Mouse (Mus musculus) fat pad, adult 2 months (tissue): ENCODE results near the gene Exoc2.
A peak's percentile ranks its signal among the peaks of the same experiment; 100 is the strongest.

Source experiments
- DNase-seq: peaks from one replicate; pipeline ENCODE4 v3.0.0-alpha.2; 2011; ENCODE audit warnings: low read depth, low spot score; ENCODE audit errors: extremely low read depth

Exoc2 gene

DNA sequence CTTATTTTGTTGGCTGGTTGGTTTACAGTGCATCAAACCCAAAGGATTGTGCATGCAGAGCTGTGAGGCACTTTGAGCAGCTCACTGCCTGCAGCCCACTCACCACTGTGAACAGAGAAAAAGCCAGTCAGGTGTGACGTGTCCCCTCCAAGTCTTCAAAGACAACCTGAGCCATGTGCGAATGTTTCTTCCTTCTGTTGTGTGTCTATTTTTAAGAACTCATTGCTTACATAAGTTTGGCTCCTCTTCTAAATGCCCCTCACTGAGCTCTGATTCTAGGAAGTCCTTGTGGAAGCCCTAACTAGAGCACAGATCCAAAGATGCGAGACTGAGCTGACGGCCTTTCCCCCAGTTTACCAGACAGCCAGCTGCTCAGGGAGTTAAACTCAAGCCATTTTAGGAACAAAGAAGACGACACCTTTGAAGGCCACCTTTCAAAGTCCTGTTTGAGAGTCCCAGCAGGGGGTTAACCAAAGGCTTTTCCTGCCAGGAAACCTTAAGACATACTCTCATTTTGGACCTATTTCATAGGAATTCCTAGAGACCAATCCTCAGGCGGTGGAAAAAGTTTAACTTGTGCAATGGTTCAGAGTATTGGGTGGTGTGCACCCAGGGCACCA is 79.8 kb downstream of the Exoc2 start:
- no peak for DNase-seq

DNA sequence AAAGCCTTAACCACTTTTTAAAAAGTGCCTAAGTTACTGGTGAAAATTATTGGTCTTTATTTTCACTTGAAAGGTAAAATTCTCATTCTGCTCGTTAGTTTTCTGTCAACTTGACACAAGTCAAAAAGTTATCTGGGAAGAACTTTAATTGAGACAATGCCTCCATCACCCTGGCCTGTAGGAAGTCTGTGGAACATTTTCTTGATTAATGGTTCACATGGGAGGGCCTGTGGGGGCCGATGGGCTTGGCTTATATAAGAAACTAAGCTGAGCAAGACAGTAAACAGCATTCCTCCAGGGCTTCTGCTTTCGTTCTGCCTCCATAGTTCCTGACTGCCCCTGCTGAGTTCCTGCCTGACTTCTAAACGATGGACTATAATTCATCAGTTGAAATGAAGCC is 81.6 kb downstream of the Exoc2 start:
- DNase-seq: no peak

DNA sequence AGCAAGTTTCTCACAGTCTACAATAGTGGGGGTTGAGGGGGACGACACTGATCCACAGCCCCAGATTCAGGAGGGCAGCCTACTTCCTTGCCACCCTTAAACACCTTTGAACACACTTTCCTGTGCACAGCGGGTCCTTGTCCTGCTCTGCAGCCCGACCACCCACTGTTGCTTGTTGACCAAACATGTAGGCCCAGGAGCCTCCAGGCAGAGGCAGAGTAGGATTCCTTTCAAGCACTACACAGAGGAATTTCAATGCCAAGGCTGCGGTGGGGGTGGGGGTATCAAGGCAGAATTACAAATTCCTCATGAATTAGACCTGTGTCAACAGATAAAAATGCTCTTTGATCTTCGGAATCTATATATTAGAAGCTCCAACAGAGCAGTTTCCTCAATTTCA is 82.7 kb downstream of the Exoc2 start:
- no peak for DNase-seq

- DNase-seq: peak; percentile 14
Observed at GRCm38 (mm10) chr13:30888480-30888879, 85.4 kb downstream of the Exoc2 start.

- no peak for DNase-seq
Observed at GRCm38 (mm10) chr13:30880310-30880709, 93.6 kb downstream of the Exoc2 start.

- DNase-seq: peak; percentile 23
Observed at GRCm38 (mm10) chr13:30879871-30880270, 94.0 kb downstream of the Exoc2 start.

GRCm38 (mm10) chr13:30875825-30876224 is 98.1 kb downstream of the Exoc2 start:
- no peak for DNase-seq

DNA sequence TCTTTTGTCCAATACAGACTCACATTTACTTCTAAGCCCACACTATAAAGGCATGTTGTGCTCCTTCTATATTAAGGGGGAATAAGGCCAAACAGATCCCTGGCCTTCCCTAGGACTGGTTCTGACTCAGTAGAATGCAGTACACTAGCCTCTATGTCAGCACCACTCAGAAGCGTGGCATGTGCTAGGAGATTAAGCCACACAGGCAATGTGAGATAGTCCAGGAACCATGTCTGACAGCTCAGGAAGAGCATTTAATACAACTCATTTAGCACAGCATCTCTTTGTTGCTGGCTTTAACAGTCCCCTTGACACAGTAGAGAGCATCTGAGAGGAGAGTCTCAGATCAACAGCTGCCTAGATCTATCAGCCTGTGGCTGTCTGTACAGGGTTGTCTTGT is 100.4 kb downstream of the Exoc2 start:
- no peak for DNase-seq

- DNase-seq: no peak
Observed at GRCm38 (mm10) chr13:30865486-30865885, 108.4 kb downstream of the Exoc2 start.

- no peak for DNase-seq
Observed at GRCm38 (mm10) chr13:30864042-30864441, 109.9 kb downstream of the Exoc2 start.

- no peak for DNase-seq
Observed at GRCm38 (mm10) chr13:30858421-30858820, 115.5 kb downstream of the Exoc2 start.

DNA sequence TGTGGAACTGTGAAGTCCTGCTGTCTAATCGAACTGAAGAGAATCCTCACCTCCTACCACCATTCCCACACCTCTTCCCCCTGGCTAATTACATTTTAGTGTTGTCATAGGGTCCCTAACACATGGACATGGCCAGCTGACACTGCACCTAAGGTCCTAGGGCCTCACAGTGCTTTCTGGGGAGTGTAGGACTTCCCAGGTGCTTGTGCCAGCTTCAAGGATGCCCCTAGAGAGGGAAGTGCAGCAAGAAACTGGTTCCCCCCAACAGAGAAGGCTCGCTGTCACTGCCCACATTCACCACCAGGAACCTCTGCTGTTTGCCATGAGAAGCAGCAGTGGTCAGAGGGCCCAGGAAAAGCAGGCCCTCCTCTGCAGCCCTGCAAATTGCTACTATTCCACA is 123.2 kb downstream of the Exoc2 start:
- no peak for DNase-seq

DNA sequence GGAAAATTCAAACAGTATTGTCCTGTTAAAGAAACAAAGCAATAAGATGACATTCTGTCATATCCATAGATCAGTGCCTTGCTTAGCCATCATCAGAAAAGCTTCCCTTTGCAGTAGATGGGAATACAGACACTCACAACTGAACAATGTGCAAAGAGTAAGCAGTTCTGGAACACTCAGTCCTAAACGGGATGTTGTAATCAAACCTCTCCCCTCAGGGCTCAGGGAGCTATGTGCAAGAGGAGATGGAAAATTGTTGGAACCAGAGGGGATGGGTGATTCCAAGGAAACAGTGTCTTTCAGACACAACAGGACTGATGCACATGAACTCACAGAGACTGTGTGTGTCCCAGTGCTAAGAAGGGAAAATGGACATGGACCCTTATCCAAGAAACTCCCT is 125.9 kb downstream of the Exoc2 start:
- DNase-seq: peak; percentile 33

DNA sequence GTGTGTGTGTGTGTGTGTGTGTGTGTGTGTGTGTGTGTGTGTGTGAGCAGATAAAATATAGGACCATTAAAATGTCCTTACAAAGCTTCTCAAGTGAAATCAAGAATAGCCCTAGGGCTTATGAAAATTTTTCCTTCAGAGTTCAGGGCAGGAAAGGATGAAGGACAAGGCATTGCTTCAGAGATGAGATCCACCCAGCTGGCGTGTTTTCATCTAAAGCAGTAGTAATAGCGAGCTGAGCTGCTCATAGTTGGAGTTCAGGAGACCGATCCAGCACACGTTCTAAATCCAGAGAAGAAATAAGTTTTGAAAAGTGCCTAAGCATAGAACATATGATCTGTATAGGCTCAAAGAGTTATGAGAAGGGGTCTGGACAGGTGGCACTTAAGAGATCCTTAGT is 127.4 kb downstream of the Exoc2 start:
- no peak for DNase-seq

DNA sequence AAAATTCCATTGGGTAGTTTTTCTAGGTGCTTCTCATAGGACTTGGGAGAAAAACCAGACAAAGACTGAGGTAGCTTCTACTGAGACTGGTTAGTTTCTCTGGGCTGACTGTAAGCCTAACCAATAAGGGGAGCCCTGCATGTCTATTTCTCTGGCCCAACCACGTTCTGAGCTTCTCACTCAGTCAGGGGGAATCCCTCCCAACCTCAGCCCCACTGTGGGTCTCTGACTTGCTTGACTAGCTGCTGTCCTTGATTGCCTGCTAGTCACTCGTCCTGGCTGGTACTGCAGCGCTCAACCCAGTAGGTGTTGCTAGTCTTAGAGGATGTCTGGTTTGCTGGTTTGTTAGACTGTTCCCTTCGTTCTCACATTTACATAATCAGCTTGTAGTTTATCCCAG is 130.8 kb downstream of the Exoc2 start:
- DNase-seq: no peak

- no peak for DNase-seq
Observed at GRCm38 (mm10) chr13:30841843-30842242, 132.1 kb downstream of the Exoc2 start.

DNA sequence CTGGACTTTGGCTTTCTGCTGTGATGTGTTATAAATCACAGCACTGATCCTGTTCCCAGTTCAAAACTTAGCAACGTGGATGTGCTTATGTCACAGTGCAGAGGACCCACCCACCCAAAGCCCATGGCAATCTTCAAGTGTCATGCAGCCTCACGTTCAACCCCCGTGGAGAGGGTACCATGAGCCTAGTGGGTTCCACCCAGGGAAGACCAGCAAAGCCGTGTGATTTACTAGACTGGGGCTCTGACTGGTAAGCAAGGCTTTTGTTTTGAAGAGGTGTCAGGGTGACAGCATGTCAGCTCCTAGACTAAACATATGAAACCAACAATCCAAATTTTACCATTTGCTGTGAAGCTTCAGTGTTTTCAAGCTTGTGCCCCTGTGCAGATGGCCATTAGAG is 132.6 kb downstream of the Exoc2 start:
- DNase-seq: no peak

- DNase-seq: no peak
Observed at GRCm38 (mm10) chr13:30840700-30841099, 133.2 kb downstream of the Exoc2 start.

GRCm38 (mm10) chr13:30836342-30836741 is 137.6 kb downstream of the Exoc2 start:
- DNase-seq: no peak

GRCm38 (mm10) chr13:30834859-30835258 is 139.0 kb downstream of the Exoc2 start:
- no peak for DNase-seq

GRCm38 (mm10) chr13:30834349-30834748 is 139.5 kb downstream of the Exoc2 start:
- DNase-seq: no peak

GRCm38 (mm10) chr13:30833476-30834149 is 140.3 kb downstream of the Exoc2 start:
- DNase-seq: no peak

GRCm38 (mm10) chr13:30831369-30831768 is 142.5 kb downstream of the Exoc2 start:
- no peak for DNase-seq
